Mouse (Mus musculus): ENCODE results near the gene Tmem163. TPM values are rescaled to one million over a fixed set of nuclear protein-coding genes. Genes with fewer than 3 reads are reported as not detected.

Tmem163 gene
- 0.06 TPM for polyA plus RNA-seq (2012; fragmentation: generic; extraction: Trizol)
- long read RNA-seq, experiment 1 = 0 reads
- long read RNA-seq, experiment 2 = 0 reads

DNA sequence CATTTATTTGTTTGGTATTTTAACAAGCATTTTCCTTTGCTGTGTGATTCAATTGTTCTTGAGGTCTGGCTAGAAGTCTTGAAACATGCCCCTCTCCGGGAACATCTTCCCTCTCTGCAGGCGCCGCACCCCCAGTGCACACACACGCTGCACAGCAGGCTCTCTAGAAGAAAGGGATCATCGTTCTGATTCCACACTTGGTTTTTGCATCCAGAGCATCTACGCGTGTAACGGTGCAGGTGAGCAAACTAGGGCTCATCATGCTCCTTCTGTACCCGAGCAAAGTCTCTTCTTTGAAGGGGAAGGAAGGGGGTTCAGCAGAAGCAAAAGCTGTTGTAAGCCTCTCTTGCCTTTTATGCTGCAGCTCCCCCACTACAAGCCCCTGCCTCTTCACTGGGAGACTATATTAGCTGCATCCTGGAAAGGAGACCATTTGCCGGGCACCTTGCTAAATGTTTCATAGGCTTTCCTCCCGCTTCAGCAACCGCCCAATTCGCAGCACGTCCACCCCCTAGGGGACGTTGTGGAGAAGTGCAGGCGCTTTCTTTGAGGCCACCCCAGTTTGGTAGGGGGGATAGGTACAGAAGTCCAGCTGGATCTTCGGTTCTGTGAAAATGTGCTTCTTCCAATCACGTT is at the start of gene Tmem163:
TSS of gene Tmem163 (minus strand) at position 51 of the 636 bp plus-strand sequence.
- Histone ChIP-seq H3K79me3 (ENCODE audit: low read depth) (no peaks in the 10 kb centered on the region), H3ac (ENCODE audit: control insufficient read depth, insufficient read length, low read depth) (no peak within 1 kb of the TSS), H3K27me3 (ENCODE audit: control insufficient read depth, insufficient read depth, insufficient read length) (peaks cover 36% of the 10 kb centered on the region), H3K79me2 (ENCODE audit: control insufficient read depth, insufficient read depth) (no peaks in the 10 kb centered on the region), H3K4me3 (ENCODE audit: insufficient read depth, poor library complexity, severe bottlenecking) (no peak within 1 kb of the TSS), H3K36me3 (ENCODE audit: control insufficient read depth, insufficient read depth) (no peaks in the 10 kb centered on the region)
- no peak for TF ChIP-seq MYOD1 (IDR thresholded peaks at IDR 0.05; ENCODE audit: control insufficient read depth, insufficient read length, low read depth)
- TF ChIP-seq MYOG (IDR thresholded peaks at IDR 0.05; ENCODE audit: control insufficient read depth, extremely low read depth, insufficient read length) = no peak
- TF ChIP-seq MAX (IDR thresholded peaks at IDR 0.05) = no peak
- TF ChIP-seq CEBPB (IDR thresholded peaks at IDR 0.05; ENCODE audit: low read depth) = no peak
- TF ChIP-seq CTCF (IDR thresholded peaks at IDR 0.05; ENCODE audit: control insufficient read depth, insufficient read depth, insufficient read length) = peak; percentile 32

DNA sequence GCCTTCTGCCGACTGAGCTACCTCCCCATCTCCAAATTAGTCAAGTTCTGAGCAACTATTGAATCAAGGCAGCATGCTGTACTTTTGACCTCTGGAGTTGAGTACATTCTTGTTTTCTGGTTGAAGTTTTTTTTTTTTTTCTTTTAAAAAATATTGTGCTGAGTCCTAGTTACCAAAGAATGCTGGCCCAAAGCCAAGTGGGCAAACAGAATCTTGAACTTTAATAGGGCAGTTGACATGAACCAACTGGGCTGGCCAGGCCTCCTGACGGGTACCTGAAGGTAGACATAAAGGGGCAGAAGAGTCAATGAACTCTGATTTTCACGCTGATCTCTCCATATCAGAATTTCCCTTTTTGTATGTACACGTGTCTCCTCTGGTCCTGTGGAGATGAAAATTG is 49.7 kb upstream of the Tmem163 start, which contains the start of gene Acmsd:
TSS of gene Acmsd (plus strand) at position 318 of the 400 bp plus-strand sequence.
- no peaks in the 10 kb centered on the region for H3K79me3 ChIP-seq (ENCODE audit: low read depth)
- H3K4me3 ChIP-seq (ENCODE audit: insufficient read depth, poor library complexity, severe bottlenecking) = no peak within 1 kb of the TSS
- no peaks in the 10 kb centered on the region for H3K36me3 ChIP-seq (ENCODE audit: control insufficient read depth, insufficient read depth)
- no peak within 1 kb of the TSS for H3ac ChIP-seq (ENCODE audit: control insufficient read depth, insufficient read length, low read depth)
- no peaks in the 10 kb centered on the region for H3K79me2 ChIP-seq (ENCODE audit: control insufficient read depth, insufficient read depth)
- TF ChIP-seq CEBPB (IDR thresholded peaks at IDR 0.05; ENCODE audit: low read depth) = no peak
- no peak for TF ChIP-seq MAX (IDR thresholded peaks at IDR 0.05)
- no peak for TF ChIP-seq USF1 (IDR thresholded peaks at IDR 0.05; ENCODE audit: low read depth)
- TF ChIP-seq CTCF (IDR thresholded peaks at IDR 0.05; ENCODE audit: control insufficient read depth, insufficient read depth, insufficient read length) = no peak
- no peak for TF ChIP-seq FOSL1 (IDR thresholded peaks at IDR 0.05; ENCODE audit: insufficient read depth, low read length, poor library complexity, severe bottlenecking)
- H3K27me3 ChIP-seq (ENCODE audit: control insufficient read depth, insufficient read depth, insufficient read length) = no peaks in the 10 kb centered on the region

DNA sequence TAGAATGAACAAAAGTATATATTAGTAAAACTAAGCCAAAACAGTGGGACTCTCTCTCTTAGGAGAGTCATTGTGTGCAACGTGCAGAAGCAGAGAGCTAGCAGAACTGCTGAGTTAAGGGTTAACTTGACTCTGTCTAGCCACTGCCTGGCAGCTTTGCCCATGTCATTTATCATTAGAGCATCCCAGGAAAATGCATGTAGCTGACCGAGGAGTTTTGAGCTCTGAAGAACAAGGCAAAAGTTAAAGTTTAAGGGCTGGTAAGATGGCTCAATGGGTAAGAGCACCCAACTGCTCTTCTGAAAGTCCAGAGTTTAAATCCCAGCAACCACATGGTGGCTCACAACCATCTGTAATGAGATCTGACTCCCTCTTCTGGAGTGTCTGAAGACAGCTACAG is 44.2 kb upstream of the Tmem163 start:
- H3K4me3 ChIP-seq (ENCODE audit: insufficient read depth, poor library complexity, severe bottlenecking) = no peak overlapping the region
- H3K79me2 ChIP-seq (ENCODE audit: control insufficient read depth, insufficient read depth) = no peaks in the 10 kb centered on the region
- no peak overlapping the region for H3ac ChIP-seq (ENCODE audit: control insufficient read depth, insufficient read length, low read depth)
- H3K27me3 ChIP-seq (ENCODE audit: control insufficient read depth, insufficient read depth, insufficient read length) = no peaks in the 10 kb centered on the region
- H3K79me3 ChIP-seq (ENCODE audit: low read depth) = no peaks in the 10 kb centered on the region
- no peak for TF ChIP-seq MYOG (IDR thresholded peaks at IDR 0.05; ENCODE audit: control insufficient read depth, extremely low read depth, insufficient read length)
- TF ChIP-seq USF1 (IDR thresholded peaks at IDR 0.05; ENCODE audit: low read depth) = no peak
- no peak for TF ChIP-seq CEBPB (IDR thresholded peaks at IDR 0.05; ENCODE audit: low read depth)
- no peak for TF ChIP-seq MYOD1 (IDR thresholded peaks at IDR 0.05; ENCODE audit: control insufficient read depth, insufficient read length, low read depth)
- TF ChIP-seq CTCF (IDR thresholded peaks at IDR 0.05; ENCODE audit: control insufficient read depth, insufficient read depth, insufficient read length) = no peak
- no peak for TF ChIP-seq MAX (IDR thresholded peaks at IDR 0.05)
- TF ChIP-seq FOSL1 (IDR thresholded peaks at IDR 0.05; ENCODE audit: insufficient read depth, low read length, poor library complexity, severe bottlenecking) = no peak
- H3K36me3 ChIP-seq (ENCODE audit: control insufficient read depth, insufficient read depth) = no peaks in the 10 kb centered on the region

DNA sequence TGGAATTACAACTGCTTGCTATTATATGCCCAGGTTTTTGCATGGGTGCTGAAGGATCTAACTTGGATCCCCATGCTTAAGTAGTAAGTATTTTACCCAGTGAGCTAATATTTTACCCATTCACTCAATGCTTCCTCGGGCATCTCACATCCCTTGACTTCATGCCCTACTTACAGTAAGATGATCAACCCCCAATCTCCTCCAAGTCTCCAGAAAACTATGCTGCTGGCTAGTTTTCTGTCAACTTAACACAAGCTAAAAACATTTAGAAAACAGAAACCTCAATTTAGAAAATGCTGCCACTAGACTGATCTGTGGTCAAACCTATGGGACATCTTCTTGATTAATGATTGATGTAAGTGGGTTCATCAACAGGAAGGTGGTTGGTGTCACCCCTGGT is 38.9 kb upstream of the Tmem163 start:
- no peaks in the 10 kb centered on the region for H3K36me3 ChIP-seq (ENCODE audit: control insufficient read depth, insufficient read depth)
- H3K27me3 ChIP-seq (ENCODE audit: control insufficient read depth, insufficient read depth, insufficient read length) = no peaks in the 10 kb centered on the region
- no peak overlapping the region for H3ac ChIP-seq (ENCODE audit: control insufficient read depth, insufficient read length, low read depth)
- no peak overlapping the region for H3K4me3 ChIP-seq (ENCODE audit: insufficient read depth, poor library complexity, severe bottlenecking)
- no peaks in the 10 kb centered on the region for H3K79me2 ChIP-seq (ENCODE audit: control insufficient read depth, insufficient read depth)
- TF ChIP-seq USF1 (IDR thresholded peaks at IDR 0.05; ENCODE audit: low read depth) = no peak
- no peak for TF ChIP-seq CTCF (IDR thresholded peaks at IDR 0.05; ENCODE audit: control insufficient read depth, insufficient read depth, insufficient read length)
- TF ChIP-seq MAX (IDR thresholded peaks at IDR 0.05) = no peak
- no peak for TF ChIP-seq MYOD1 (IDR thresholded peaks at IDR 0.05; ENCODE audit: control insufficient read depth, insufficient read length, low read depth)
- TF ChIP-seq MYOG (IDR thresholded peaks at IDR 0.05; ENCODE audit: control insufficient read depth, extremely low read depth, insufficient read length) = no peak
- TF ChIP-seq CEBPB (IDR thresholded peaks at IDR 0.05; ENCODE audit: low read depth) = no peak
- TF ChIP-seq FOSL1 (IDR thresholded peaks at IDR 0.05; ENCODE audit: insufficient read depth, low read length, poor library complexity, severe bottlenecking) = no peak
- no peaks in the 10 kb centered on the region for H3K79me3 ChIP-seq (ENCODE audit: low read depth)

GRCm38 (mm10) chr1:127716441-127716840 is 37.1 kb upstream of the Tmem163 start:
- TF ChIP-seq FOSL1 (IDR thresholded peaks at IDR 0.05; ENCODE audit: insufficient read depth, low read length, poor library complexity, severe bottlenecking) = no peak
- no peak for TF ChIP-seq MYOG (IDR thresholded peaks at IDR 0.05; ENCODE audit: control insufficient read depth, extremely low read depth, insufficient read length)
- TF ChIP-seq CEBPB (IDR thresholded peaks at IDR 0.05; ENCODE audit: low read depth) = no peak
- TF ChIP-seq MYOD1 (IDR thresholded peaks at IDR 0.05; ENCODE audit: control insufficient read depth, insufficient read length, low read depth) = no peak
- no peak for TF ChIP-seq USF1 (IDR thresholded peaks at IDR 0.05; ENCODE audit: low read depth)
- H3ac ChIP-seq (ENCODE audit: control insufficient read depth, insufficient read length, low read depth) = no peak overlapping the region

GRCm38 (mm10) chr1:127706269-127706668 is 26.9 kb upstream of the Tmem163 start:
- no peaks in the 10 kb centered on the region for H3K36me3 ChIP-seq (ENCODE audit: control insufficient read depth, insufficient read depth)
- no peak overlapping the region for H3ac ChIP-seq (ENCODE audit: control insufficient read depth, insufficient read length, low read depth)
- TF ChIP-seq USF1 (IDR thresholded peaks at IDR 0.05; ENCODE audit: low read depth) (no peak), CTCF (IDR thresholded peaks at IDR 0.05; ENCODE audit: control insufficient read depth, insufficient read depth, insufficient read length) (no peak), CEBPB (IDR thresholded peaks at IDR 0.05; ENCODE audit: low read depth) (no peak), MAX (IDR thresholded peaks at IDR 0.05) (no peak), MYOD1 (IDR thresholded peaks at IDR 0.05; ENCODE audit: control insufficient read depth, insufficient read length, low read depth) (no peak), FOSL1 (IDR thresholded peaks at IDR 0.05; ENCODE audit: insufficient read depth, low read length, poor library complexity, severe bottlenecking) (no peak), MYOG (IDR thresholded peaks at IDR 0.05; ENCODE audit: control insufficient read depth, extremely low read depth, insufficient read length) (no peak)
- no peak overlapping the region for H3K4me3 ChIP-seq (ENCODE audit: insufficient read depth, poor library complexity, severe bottlenecking)
- H3K27me3 ChIP-seq (ENCODE audit: control insufficient read depth, insufficient read depth, insufficient read length) = no peaks in the 10 kb centered on the region
- H3K79me3 ChIP-seq (ENCODE audit: low read depth) = no peaks in the 10 kb centered on the region
- no peaks in the 10 kb centered on the region for H3K79me2 ChIP-seq (ENCODE audit: control insufficient read depth, insufficient read depth)

More at GRCm38 (mm10) chr1:127716441-127716840, 37.1 kb upstream of the Tmem163 start:
- Histone ChIP-seq H3K36me3 (ENCODE audit: control insufficient read depth, insufficient read depth) (no peaks in the 10 kb centered on the region), H3K27me3 (ENCODE audit: control insufficient read depth, insufficient read depth, insufficient read length) (no peaks in the 10 kb centered on the region), H3K79me2 (ENCODE audit: control insufficient read depth, insufficient read depth) (no peaks in the 10 kb centered on the region), H3K79me3 (ENCODE audit: low read depth) (no peaks in the 10 kb centered on the region), H3K4me3 (ENCODE audit: insufficient read depth, poor library complexity, severe bottlenecking) (no peak overlapping the region)

Measured in C2C12 (cell line).